Mouse (Mus musculus): ENCODE results near the gene Slc22a2.

DNA sequence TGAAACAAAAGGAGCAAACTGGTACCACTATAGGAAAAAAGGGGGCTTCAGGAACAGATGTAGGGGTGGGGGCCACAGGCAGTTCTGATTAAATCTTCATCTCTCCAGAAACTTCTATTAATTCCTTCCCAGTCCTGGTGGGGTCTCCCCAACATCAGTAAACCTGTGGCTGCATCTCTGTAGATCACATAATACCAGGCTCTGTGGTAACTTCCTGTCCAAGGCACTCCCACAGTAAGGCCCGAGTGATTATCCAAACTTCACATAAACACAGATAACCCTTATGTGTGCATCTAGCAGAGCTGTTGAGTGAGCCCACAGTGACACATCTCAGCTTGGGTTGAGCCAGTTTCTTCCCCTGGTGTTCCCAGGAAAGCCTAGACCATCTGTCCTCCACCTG, 22.7 kb downstream of the Slc22a2 start:
- TF ChIP-seq CTCF (IDR thresholded peaks at IDR 0.05; ENCODE audit: insufficient read depth, low read length) (no peak), POLR2A (IDR thresholded peaks at IDR 0.05; ENCODE audit: borderline replicate concordance, extremely low read depth, low read depth, low read length) (no peak)
